Mouse (Mus musculus) kidney, postnatal 14 days (tissue): ENCODE data around the gene Rassf8.

Experiments
- DNase-seq: peaks from one replicate; pipeline ENCODE4 v3.0.0; 2022; ENCODE audit warnings: mixed read lengths

Gene Rassf8

DNA sequence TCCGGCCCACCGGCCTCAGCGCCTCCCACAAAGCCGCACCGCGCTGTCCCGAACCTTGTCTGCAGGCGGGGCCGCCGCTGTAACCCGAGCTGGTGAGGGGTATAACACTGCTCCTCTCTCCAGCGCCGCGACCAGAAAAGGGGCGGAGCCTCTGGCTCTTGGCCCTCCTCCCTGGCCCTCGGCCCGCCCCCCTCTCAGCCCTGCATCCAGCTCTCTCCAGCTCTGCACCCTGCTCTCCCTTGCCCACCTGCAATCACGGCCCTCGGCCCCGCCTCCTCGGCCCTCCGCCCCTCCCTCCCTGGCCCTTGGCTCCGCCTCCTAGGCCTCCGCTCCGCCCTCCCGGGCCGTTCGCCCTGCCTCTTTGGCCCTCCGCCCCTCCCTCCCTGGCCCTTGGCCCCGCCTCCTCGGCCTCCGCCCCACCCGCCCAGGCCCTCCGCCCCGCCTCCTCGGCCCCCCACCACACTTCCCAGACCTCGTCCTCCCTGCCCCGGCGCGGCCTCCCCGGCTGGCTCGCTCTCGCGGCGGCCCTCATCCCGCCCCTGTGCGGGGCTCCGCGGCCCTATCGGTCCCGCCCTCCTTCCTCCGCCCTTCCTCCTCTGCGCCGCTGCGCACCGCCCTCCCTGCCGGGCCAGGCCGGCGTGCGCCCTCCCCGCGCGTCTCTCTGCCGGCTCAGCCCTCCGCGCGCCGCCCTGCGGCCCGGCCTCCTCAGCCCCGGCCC, at the start of gene Rassf8:
Gene Rassf8 (plus strand): TSS at position 617 of the 718 bp plus-strand sequence.
- DNase-seq, result peak; percentile 95

DNA sequence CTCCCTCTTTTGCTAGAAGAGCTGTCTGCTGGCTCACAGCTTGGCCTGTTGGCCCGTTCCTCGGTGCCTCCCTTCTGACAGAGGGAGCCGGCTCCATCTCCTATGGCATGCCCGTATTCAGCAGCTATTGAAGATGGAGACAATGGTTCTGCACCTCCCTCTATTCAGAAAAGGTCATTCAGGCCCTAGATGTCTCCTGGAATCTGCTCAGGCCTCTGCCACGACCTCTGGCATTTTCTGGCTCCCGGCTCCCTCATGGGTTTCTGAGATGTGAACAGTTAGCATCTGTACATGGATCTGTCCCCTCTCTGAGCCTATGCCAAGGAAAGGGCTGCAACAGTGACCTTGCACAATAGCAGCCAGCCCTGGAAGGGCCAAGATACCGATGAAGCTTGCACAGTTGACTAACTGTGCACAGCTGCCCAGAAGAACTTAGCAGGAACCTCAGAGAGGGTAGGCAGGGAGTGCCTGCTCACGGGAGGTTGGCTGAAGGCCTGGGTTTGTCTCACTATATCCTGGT, 45.5 kb upstream of the Rassf8 start:
- no peak for DNase-seq

DNA sequence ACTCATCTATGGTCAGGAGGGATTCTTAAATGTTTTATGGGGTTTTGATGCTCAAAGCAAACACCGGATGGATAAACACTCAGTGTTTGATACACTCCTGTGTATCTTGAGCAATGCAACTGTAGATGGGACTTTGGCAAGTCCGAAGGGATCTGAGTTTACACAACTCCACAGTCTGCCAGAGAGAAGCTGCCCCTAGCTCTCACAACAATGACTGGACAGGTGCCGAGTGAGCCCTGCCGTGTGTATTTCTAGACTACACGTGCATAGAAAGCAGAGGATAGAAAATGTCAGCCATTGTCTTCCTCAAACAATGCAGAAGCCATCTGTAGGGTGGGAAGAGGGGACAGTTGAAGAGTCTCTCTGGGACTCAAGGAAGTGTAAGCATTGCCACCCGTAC, 42.9 kb upstream of the Rassf8 start:
- no peak for DNase-seq

- peak; percentile 73 for DNase-seq
Observed at GRCm38 (mm10) chr6:145709956-145710720, 36.4 kb upstream of the Rassf8 start.

DNA sequence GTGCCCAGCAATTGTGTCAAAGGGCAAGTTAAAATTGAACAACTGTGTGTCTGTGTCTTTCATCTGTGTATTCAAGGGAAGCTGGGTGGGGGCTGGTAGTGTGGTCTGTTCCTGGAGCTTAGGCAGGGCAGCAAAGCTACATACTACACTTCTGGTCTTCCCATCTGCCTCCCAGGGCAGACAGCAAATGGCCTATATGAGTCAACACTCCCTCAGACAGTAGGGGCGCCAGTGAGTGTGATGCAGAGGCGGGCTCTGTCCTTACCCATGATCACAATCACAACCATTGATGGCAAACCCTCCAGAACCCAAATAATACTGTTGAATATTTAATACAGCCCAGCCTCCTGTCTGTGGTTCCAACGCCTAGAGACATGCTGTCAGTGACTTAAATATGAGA, 35.8 kb upstream of the Rassf8 start:
- DNase-seq, result peak; percentile 16

DNA sequence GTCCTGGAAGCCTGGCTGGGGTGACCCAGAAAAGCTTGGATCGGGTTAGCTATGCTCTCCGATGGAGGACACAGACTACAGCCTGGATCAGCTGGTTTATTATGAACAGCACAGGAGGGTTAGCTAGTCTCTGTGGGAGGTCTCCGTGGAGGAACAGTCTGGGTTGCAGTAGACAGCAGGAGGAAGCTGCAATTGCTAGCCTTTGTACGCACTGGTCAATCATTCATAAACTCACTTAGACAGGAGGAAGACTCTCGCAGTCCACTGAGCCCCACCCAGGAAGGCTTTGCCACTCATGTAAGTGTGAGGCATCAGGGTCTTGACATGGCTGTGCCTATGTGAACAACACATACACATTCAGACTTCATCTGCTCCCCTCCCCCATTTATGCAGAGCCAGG, 35.2 kb upstream of the Rassf8 start:
- DNase-seq, result peak; percentile 68

DNA sequence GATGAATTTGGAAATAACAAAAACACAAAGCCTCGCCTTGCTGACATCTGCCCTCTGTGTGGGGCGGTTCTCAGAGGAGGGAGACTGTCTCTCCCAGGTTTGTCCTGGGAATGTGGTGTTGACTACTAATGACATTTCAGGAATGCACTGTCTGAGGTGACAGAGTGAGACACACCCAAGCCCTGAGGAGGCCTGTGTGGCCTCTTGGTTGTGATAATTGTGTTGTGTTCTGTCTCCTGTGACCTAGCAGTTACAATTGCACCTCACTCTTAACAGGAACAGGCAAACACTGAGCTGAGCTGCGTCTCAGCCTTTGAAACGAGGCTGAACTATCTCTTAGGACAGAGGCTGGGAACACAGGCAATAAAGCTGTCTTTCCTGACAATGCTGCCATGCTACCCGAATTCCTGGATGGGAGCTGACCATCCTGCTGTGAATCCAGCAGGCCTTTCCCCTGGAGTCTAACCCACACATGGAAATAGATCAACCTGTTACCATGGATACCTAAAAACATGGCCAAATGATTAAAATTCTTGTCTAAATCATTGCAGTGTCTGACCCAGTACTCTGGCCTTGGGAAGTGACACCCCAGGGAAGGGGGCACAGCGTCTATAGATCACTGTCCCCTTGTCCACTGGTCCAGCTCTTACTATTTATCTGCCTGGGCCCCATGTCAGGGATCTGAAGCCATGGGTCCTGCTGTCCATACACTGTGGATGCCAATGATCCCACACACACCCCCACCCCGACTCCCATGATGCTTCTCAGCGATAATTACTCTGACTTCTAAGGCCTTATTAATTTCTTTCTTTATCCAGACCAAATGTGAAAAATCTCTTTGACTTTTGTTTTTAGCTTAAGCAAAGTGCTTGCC, 33.1 kb upstream of the Rassf8 start:
- DNase-seq, result no peak

DNA sequence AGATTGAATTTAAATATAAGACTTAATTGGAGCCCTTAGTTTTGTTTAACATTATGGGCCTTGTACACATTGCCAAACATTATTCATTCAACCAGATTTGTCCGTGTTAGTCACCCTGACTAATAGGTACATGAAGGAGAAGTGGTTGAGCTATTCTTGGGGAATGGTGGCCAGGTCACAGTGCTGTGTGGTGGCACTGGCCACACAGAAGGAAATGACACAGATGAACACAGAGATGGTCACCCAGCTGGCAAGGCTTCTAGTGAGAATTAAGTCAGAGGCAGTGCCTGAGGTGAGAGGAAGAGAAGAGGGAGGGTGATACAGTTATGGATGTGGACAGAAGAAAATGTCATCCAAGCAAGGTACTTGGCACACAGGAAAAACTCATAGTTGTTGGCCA, 32.4 kb upstream of the Rassf8 start:
- no peak for DNase-seq

DNA sequence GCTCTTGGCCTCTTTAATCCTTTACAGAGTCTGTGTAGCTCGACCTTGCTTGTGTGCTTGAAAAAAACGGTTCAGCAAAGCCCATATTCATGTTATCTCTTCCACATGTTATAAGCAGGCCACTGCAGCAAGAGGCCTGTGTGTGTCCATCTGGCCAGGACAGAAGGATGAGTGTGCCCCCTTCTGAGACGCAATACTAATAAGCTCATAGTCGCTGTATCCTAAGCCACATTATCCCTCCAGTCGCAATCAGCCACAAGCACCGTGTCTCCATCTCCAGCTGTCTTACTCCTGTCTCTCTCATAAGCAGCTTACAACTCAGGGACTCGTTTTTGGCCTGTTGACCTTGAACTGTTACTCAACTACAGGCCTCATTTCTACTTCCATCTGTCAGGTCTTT, 24.0 kb upstream of the Rassf8 start:
- DNase-seq, result no peak

DNA sequence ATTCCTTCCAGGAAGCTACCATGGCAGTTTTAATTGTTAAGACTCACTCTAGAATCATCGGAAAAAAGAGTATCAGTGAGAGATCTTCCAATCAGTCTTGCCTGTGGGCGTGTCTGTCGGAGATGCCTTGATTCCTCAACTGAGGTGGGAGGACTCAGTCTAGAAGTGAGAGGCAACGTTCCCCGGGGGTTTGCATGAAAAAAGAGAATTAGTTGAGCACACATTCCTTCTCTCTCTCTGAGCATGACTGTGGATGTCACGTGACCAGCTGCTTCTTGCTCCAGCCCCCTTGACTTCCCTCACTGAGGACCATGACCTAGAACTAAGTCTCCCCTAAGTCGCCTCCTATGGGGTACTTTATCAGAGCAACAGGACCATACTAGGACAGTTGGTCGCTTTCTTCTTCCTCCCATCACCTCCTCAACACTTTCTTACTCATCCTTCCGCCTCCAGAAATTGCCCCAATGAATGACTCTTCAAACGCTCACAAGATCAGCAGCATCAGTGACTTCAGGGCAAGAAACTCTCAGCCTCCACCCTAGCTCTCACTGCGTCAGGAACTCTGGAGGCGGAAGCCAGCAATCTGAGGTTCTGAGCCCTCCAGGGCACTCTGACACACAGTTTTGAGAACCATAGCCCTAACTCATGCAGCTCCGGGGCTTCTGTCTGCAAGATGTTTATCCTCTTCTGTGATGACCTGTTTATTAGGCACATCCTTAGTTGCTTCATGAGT, 23.3 kb upstream of the Rassf8 start:
- DNase-seq, result no peak

- no peak for DNase-seq
Observed at GRCm38 (mm10) chr6:145725849-145726248, 20.7 kb upstream of the Rassf8 start.

DNA sequence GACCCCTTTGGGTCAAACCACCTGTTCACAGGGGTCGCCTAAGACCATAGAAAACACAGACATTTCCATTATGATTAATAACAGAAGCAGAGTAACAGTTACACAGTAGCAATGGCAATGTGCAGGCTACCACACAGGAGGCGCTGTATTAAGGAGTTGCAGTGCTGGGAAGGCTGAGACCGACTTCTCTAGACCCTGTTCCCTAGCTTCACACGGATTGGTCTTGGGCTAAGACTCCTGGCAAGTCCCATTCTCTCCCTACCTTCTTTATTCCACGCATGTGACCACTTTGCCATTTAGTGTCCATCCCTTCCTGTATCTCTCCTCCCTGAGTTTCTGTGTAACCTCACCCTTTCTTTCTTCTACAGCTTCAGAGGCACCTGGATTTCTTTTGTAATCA, 19.6 kb upstream of the Rassf8 start:
- DNase-seq, result no peak

GRCm38 (mm10) chr6:145732868-145733267, 13.7 kb upstream of the Rassf8 start:
- no peak for DNase-seq

- DNase-seq, result no peak
Observed at GRCm38 (mm10) chr6:145733276-145733675, 13.3 kb upstream of the Rassf8 start.

DNA sequence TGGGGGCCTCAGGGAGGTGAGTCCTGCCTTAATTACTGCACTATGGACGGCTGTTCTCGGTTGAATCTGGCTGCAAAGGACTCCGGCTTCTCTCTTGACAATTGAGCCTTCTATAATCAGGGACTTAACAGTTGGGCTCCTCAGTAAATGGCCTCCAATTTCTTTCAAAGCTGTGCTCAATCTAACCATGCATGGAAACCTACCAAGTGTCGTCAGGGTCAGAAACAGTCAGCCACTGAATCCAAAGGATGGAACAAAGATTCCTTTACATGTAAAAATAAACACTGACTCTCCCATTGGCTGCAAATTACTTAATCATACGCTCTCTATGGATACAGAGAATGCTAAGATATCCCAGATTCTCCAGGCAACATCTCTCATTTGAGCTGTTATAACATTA, 12.6 kb upstream of the Rassf8 start:
- DNase-seq, result no peak

DNA sequence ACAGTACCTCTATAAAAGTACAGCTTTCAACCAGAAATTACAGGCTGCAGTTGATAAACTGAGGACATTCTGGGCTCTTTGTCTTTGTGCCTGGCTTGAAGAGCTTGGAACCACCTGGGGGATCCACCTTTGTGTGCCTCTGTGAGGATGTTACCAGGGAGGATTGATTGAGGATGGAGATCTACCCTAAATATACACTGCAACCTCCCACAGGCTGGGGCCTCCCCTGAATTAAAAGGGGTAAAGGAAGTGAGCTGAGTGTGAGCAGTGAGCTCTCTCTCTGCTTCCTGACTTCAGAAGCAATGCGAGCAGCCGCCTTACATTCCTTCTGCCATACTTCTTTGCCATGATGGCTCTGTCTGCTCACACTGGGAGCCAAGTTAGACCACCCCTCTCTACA, 10.4 kb upstream of the Rassf8 start:
- no peak for DNase-seq

DNA sequence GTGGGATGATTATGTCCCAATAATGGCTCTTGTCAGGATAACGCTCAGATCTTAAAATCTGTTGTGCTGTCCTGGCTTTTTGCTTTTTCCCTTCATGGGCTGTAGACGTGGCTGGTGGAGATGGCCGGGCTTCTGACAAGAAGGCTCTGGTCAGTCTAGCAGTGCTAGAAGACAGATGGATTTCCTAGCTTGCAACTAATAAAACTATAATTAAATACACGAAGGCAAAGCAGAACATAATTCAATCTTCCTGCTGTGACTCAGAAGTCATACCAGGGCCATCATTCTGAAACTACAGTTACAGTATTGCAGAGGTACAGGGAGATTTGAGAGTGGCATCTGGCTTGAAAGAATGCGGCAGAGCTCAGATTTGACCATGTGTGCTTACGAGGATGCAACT, 7.3 kb upstream of the Rassf8 start:
- no peak for DNase-seq

- no peak for DNase-seq
Observed at GRCm38 (mm10) chr6:145740011-145740410, 6.5 kb upstream of the Rassf8 start.

DNA sequence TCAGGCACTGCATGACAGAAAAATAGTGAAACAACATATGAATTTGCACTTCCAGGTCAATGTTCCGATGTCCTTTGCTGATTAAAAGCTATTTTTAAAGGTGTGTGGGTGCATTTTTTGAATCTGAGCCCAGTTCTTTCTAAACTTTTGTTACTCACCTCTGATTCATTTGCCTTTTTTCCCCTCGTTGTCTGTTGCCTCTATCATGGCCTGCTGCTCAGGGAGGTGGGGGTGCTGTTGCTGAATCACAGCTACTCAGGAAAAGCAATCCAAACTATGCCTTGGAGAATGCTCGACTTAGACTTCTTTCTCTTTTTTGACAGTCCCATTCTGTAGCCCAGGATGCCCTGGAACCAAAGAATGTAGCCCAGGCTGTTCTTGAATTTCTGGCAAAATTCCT, 1.3 kb upstream of the Rassf8 start:
- no peak for DNase-seq

- DNase-seq, result no peak
Observed at GRCm38 (mm10) chr6:145746921-145747670, 548 bp downstream of the Rassf8 start.
